Mouse (Mus musculus): ENCODE data around the gene Gm10577. TPM values are rescaled to one million over a fixed set of nuclear protein-coding genes. Genes with fewer than 3 reads are reported as not detected.

Gene Gm10577
- polyA plus RNA-seq, 2 experiments, result not detected

DNA sequence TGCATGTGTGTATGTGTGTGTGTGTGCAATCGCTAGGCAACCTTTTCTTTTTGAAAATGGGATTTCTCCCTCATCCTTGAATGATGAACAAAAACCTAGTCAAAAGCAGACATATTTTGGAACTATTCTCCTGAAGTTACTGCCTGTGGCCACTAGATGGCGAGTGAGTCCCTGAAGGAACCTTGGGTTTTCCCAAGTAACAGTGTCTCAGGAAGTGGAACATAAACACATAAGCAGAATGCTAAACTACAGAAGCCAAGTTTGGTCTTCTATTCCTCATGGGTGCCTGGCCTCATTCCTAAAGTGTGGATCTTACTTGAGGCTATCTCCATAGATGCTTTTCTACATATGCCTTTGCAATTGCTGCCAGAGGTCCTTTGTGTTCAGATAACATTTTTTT, 22.4 kb downstream of the Gm10577 start:
- H3K27me3 ChIP-seq (ENCODE audit: control insufficient read depth, insufficient read depth, low read length), result no peaks in the 10 kb centered on the region
- H3K9ac ChIP-seq (replicated peaks), result 0 out of 2 replicates have a peak overlapping the region, but pooled peaks have one; percentile 10
- H3K9me3 ChIP-seq (ENCODE audit: control insufficient read depth, low read length), result no peaks in the 10 kb centered on the region
- H3K4me2 ChIP-seq (ENCODE audit: low read depth), result 0 out of 2 replicates have a peak overlapping the region, but pooled peaks have one; percentile 25
- no peak overlapping the region for H3K27ac ChIP-seq
- no peak overlapping the region for H3K4me3 ChIP-seq (ENCODE audit: insufficient read depth in 1 of 2, low read depth in 2 of 2, low read length in 2 of 2)
- ATAC-seq (ENCODE audit: insufficient read depth), result no peak
- peaks cover 15 to 29% of the 10 kb centered on the region in 2 experiments for H3K4me1 ChIP-seq (replicated peaks; ENCODE audit: control insufficient read depth in 2 of 2, insufficient read depth in 2 of 2, low read length in 1 of 2)
- peaks cover 5% of the 10 kb centered on the region; the same call in 1 of the 2 replicates for H3K36me3 ChIP-seq (replicated peaks; ENCODE audit: control insufficient read depth, insufficient read depth, low read depth)
- DNase-seq (ENCODE audit: low read depth in 3 of 3, low spot score in 3 of 3), result peak in 1 of 3 experiments; percentile 47
- TF ChIP-seq CTCF (IDR thresholded peaks at IDR 0.05; ENCODE audit: low read depth) (peak; percentile 88), EP300 (IDR thresholded peaks at IDR 0.05; ENCODE audit: low read depth) (no peak)
- 8% methylated on average over 2 of the region's 2 CpGs for WGBS (ENCODE audit: insufficient replicate concordance)

GRCm38 (mm10) chr4:100996060-100996651, 24.3 kb downstream of the Gm10577 start:
- H3K4me3 ChIP-seq (ENCODE audit: insufficient read depth in 1 of 2, low read depth in 2 of 2, low read length in 2 of 2), result peak overlapping the region in 1 of 2 experiments; percentile 60; a peak in 2 of 4 replicates
- ATAC-seq (ENCODE audit: insufficient read depth) (no peak), DNase-seq (ENCODE audit: low read depth in 3 of 3, low spot score in 3 of 3) (no peak)
- peaks cover 30 to 44% of the 10 kb centered on the region in 2 experiments for H3K4me1 ChIP-seq (replicated peaks; ENCODE audit: control insufficient read depth in 2 of 2, insufficient read depth in 2 of 2, low read length in 1 of 2)
- no peak overlapping the region for H3K27ac ChIP-seq
- WGBS (ENCODE audit: insufficient replicate concordance), result 82% methylated on average over 4 of the region's 4 CpGs
- peak overlapping the region; percentile 79 for H3K4me2 ChIP-seq (ENCODE audit: low read depth)
- peaks cover 2% of the 10 kb centered on the region; the same call in 1 of the 2 replicates for H3K36me3 ChIP-seq (replicated peaks; ENCODE audit: control insufficient read depth, insufficient read depth, low read depth)
- H3K9me3 ChIP-seq (ENCODE audit: control insufficient read depth, low read length), result no peaks in the 10 kb centered on the region
- no peak for TF ChIP-seq CTCF (IDR thresholded peaks at IDR 0.05; ENCODE audit: low read depth)
- no peak for TF ChIP-seq EP300 (IDR thresholded peaks at IDR 0.05; ENCODE audit: low read depth)
- H3K9ac ChIP-seq (replicated peaks), result no peak overlapping the region
- no peaks in the 10 kb centered on the region for H3K27me3 ChIP-seq (ENCODE audit: control insufficient read depth, insufficient read depth, low read length)

DNA sequence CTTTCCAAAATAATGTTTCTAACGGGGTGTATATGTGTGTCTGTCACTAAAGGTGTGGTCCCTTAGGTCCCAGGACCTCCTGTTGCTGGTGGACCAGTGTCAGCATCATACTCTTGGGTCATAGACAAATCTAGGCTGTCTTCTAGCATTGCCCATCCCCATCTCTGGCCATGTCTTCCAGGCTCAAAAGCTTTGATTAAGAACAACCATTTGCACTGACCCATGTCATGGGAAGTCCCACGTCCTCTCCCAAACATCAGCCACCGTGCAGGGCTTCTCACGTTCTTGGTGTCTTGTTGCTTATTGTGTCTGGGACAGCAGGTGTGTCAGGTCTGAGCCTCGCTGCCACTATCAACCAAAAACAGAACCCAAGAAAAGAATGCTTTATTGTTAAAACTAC, 24.9 kb downstream of the Gm10577 start:
- peaks cover 32 to 47% of the 10 kb centered on the region in 2 experiments for H3K4me1 ChIP-seq (replicated peaks; ENCODE audit: control insufficient read depth in 2 of 2, insufficient read depth in 2 of 2, low read length in 1 of 2)
- H3K27me3 ChIP-seq (ENCODE audit: control insufficient read depth, insufficient read depth, low read length), result no peaks in the 10 kb centered on the region
- H3K4me3 ChIP-seq (ENCODE audit: insufficient read depth in 1 of 2, low read depth in 2 of 2, low read length in 2 of 2), result peak overlapping the region; percentile 60 to 96
- WGBS (ENCODE audit: insufficient replicate concordance), result 77% methylated on average over 5 of the region's 5 CpGs
- no peak for TF ChIP-seq CTCF (IDR thresholded peaks at IDR 0.05; ENCODE audit: low read depth)
- TF ChIP-seq EP300 (IDR thresholded peaks at IDR 0.05; ENCODE audit: low read depth), result no peak
- H3K27ac ChIP-seq, result peak overlapping the region; percentile 96
- no peak for DNase-seq (ENCODE audit: low read depth in 3 of 3, low spot score in 3 of 3)
- H3K4me2 ChIP-seq (ENCODE audit: low read depth), result peak overlapping the region; percentile 79
- peak overlapping the region; percentile 68 for H3K9ac ChIP-seq (replicated peaks)
- no peak for ATAC-seq (ENCODE audit: insufficient read depth)
- H3K36me3 ChIP-seq (replicated peaks; ENCODE audit: control insufficient read depth, insufficient read depth, low read depth), result peaks cover 2% of the 10 kb centered on the region; the same call in 1 of the 2 replicates
- H3K9me3 ChIP-seq (ENCODE audit: control insufficient read depth, low read length), result no peaks in the 10 kb centered on the region

DNA sequence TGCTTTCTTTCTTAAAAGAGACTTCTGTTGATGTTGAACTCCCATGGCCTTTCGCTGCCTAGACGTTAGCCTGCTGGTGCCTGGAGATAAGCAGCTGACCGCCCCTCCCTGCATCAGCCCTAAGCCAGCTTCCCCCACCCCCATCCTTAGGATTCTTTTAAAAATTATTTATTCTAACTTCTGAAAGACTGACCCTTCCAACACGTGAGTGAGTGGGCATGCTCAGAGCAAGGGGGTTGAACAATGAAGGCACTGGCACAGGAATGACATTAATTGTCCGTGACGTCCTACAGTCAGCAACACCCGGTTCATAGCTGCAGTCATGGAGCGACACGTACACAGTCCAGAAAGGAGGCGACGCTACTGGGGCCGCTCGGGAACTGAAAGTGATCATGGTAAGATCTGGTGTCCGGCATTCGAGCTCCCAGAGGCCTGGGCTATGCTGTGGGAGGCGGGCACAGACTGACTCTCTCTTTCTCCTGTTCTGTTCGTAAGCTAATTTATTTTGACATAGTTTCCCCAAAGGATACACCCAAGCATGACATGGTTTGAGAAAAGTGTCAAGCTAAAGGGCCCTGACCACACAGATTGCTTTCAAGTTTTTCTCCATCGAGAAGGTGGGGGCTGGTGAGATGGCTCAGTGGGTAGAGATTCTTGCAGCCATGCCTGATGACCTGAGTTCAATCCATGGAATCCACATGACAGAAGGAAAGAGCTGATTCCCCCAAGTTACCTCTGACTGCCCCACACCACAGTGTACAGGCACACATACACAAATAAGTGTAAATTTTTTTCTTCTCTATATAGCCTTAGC, 25.8 kb downstream of the Gm10577 start:
- peaks cover 32 to 48% of the 10 kb centered on the region in 2 experiments for H3K4me1 ChIP-seq (replicated peaks; ENCODE audit: control insufficient read depth in 2 of 2, insufficient read depth in 2 of 2, low read length in 1 of 2)
- peak overlapping the region; percentile 60 to 96 for H3K4me3 ChIP-seq (ENCODE audit: insufficient read depth in 1 of 2, low read depth in 2 of 2, low read length in 2 of 2)
- TF ChIP-seq CTCF (IDR thresholded peaks at IDR 0.05; ENCODE audit: low read depth) (no peak), EP300 (IDR thresholded peaks at IDR 0.05; ENCODE audit: low read depth) (peak; percentile 87)
- H3K9me3 ChIP-seq (ENCODE audit: control insufficient read depth, low read length), result no peaks in the 10 kb centered on the region
- 12% methylated on average over 18 of the region's 18 CpGs for WGBS (ENCODE audit: insufficient replicate concordance)
- H3K36me3 ChIP-seq (replicated peaks; ENCODE audit: control insufficient read depth, insufficient read depth, low read depth), result peaks cover 2% of the 10 kb centered on the region; the same call in 1 of the 2 replicates
- peak overlapping the region; percentile 96 for H3K27ac ChIP-seq
- peak overlapping the region; percentile 79 for H3K4me2 ChIP-seq (ENCODE audit: low read depth)
- H3K27me3 ChIP-seq (ENCODE audit: control insufficient read depth, insufficient read depth, low read length), result no peaks in the 10 kb centered on the region
- peak overlapping the region; percentile 68 for H3K9ac ChIP-seq (replicated peaks)
- DNase-seq (ENCODE audit: low read depth in 3 of 3, low spot score in 3 of 3) (peak; percentile 79 to 82 (median 81)), ATAC-seq (ENCODE audit: insufficient read depth) (peak; percentile 92)

- Histone ChIP-seq H3K27me3 (ENCODE audit: control insufficient read depth, insufficient read depth, low read length) (no peaks in the 10 kb centered on the region), H3K4me2 (ENCODE audit: low read depth) (no peak overlapping the region), H3K36me3 (replicated peaks; ENCODE audit: control insufficient read depth, insufficient read depth, low read depth) (no peaks in the 10 kb centered on the region), H3K9ac (replicated peaks) (no peak overlapping the region), H3K27ac (peak overlapping the region; percentile 4; the same call in 1 of the 2 replicates), H3K4me3 (ENCODE audit: insufficient read depth in 1 of 2, low read depth in 2 of 2, low read length in 2 of 2) (no peak overlapping the region), H3K9me3 (ENCODE audit: control insufficient read depth, low read length) (no peaks in the 10 kb centered on the region), H3K4me1 (replicated peaks; ENCODE audit: control insufficient read depth in 2 of 2, insufficient read depth in 2 of 2, low read length in 1 of 2) (peaks cover 32 to 48% of the 10 kb centered on the region in 2 experiments)
- ATAC-seq (ENCODE audit: insufficient read depth) (peak; percentile 16; the same call in 1 of the 2 replicates), DNase-seq (ENCODE audit: low read depth in 3 of 3, low spot score in 3 of 3) (peak; percentile 13 to 28 (median 22))
- 34% methylated on average over 6 of the region's 6 CpGs for WGBS (ENCODE audit: insufficient replicate concordance)
- TF ChIP-seq CTCF (IDR thresholded peaks at IDR 0.05; ENCODE audit: low read depth), result no peak
- peak; percentile 35 for TF ChIP-seq EP300 (IDR thresholded peaks at IDR 0.05; ENCODE audit: low read depth)
These were observed 28.4 kb downstream of the Gm10577 start for GRCm38 (mm10) chr4:100992086-100992485.

Data from liver, embryonic 14.5 days (tissue).